Mouse (Mus musculus): ENCODE measurements at regions not wholly inside any gene's neighbourhood (a gene's known extent, or its start where the extent isn't known, plus 50 kb on each side); places are given as distances from the start of the nearest gene placed in this dataset.

DNA sequence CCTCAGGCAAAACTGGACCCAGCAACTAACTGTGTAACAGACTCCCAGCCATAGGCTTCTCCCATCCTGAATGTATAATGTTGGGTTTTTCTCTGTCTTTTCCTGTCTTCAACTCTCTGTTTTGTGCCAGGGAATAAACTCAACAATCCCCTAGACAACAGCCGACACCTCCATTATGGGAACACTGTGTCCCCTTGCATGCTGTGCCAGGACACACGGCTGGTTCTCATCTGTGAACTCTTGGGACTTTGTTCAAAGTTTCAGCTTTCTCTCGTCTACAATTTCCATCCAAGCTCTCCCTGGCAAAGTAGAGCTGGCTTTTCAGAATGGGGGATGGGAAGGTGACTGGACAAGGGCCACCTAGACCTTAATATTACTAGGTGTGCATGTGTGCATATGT is 56.1 kb upstream of the Kcng1 start:
- Histone ChIP-seq H3K36me3 (ENCODE audit: control insufficient read depth, insufficient read depth, low read length, poor library complexity, severe bottlenecking) (no peaks in the 10 kb centered on the region), H3K4me1 (ENCODE audit: control insufficient read depth, insufficient read depth, low read length) (peaks cover 3% of the 10 kb centered on the region), H3K4me3 (ENCODE audit: low read depth, low read length) (no peak overlapping the region), H3K9me3 (replicated peaks; ENCODE audit: control insufficient read depth, insufficient read depth, low read length, poor library complexity, severe bottlenecking) (no peaks in the 10 kb centered on the region), H3K9ac (ENCODE audit: low read depth, poor library complexity, severe bottlenecking) (no peak overlapping the region), H3K27ac (ENCODE audit: insufficient read depth, low read length) (no peak overlapping the region), H3K27me3 (ENCODE audit: control insufficient read depth, insufficient read depth, low read length, poor library complexity, severe bottlenecking) (no peaks in the 10 kb centered on the region)
- TF ChIP-seq CTCF (IDR thresholded peaks at IDR 0.05; ENCODE audit: low read depth, low read length) (no peak), POLR2A (IDR thresholded peaks at IDR 0.05; ENCODE audit: insufficient read depth, low read length) (no peak), EP300 (IDR thresholded peaks at IDR 0.05; ENCODE audit: insufficient read depth, low read depth, low read length) (no peak)

DNA sequence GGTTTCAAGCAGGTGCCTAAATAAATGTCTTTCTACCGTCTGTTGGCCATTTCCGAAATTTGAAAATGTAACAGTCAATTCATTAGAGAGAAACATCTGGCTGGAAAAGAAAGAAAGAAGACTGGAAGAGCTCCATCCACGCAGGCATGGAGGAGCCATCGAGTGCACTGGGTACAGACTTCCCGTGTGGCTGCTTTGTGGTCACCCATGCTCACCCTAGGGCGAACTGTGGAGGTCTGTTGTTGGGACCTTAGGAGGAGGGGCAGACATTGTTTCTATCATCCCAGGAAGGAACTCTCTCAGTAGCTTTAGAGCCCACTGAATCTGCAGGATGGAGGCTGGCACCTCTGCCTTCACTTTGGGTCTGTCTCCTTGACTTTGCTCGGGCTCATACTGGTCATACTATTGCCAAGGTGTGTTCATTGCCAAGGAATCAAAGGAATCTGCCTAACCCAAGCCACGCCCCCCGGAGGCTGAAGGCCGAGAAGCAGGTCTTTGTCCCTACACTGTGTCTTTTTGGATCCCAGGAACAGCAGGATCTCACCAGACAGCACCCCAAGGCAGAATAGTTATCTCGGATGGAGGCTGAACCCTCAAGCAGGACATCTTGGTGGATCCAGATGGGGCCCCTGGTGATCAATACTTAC is 54.3 kb upstream of the Kcng1 start:
- H3K27me3 ChIP-seq (ENCODE audit: control insufficient read depth, insufficient read depth, low read length, poor library complexity, severe bottlenecking), result no peaks in the 10 kb centered on the region
- H3K4me1 ChIP-seq (ENCODE audit: control insufficient read depth, insufficient read depth, low read length), result peaks cover 3% of the 10 kb centered on the region
- H3K9ac ChIP-seq (ENCODE audit: low read depth, poor library complexity, severe bottlenecking), result no peak overlapping the region
- TF ChIP-seq POLR2A (IDR thresholded peaks at IDR 0.05; ENCODE audit: insufficient read depth, low read length) (no peak), CTCF (IDR thresholded peaks at IDR 0.05; ENCODE audit: low read depth, low read length) (no peak), EP300 (IDR thresholded peaks at IDR 0.05; ENCODE audit: insufficient read depth, low read depth, low read length) (no peak)
- H3K27ac ChIP-seq (ENCODE audit: insufficient read depth, low read length), result no peak overlapping the region
- H3K9me3 ChIP-seq (replicated peaks; ENCODE audit: control insufficient read depth, insufficient read depth, low read length, poor library complexity, severe bottlenecking), result no peaks in the 10 kb centered on the region
- no peak overlapping the region for H3K4me3 ChIP-seq (ENCODE audit: low read depth, low read length)
- H3K36me3 ChIP-seq (ENCODE audit: control insufficient read depth, insufficient read depth, low read length, poor library complexity, severe bottlenecking), result no peaks in the 10 kb centered on the region

DNA sequence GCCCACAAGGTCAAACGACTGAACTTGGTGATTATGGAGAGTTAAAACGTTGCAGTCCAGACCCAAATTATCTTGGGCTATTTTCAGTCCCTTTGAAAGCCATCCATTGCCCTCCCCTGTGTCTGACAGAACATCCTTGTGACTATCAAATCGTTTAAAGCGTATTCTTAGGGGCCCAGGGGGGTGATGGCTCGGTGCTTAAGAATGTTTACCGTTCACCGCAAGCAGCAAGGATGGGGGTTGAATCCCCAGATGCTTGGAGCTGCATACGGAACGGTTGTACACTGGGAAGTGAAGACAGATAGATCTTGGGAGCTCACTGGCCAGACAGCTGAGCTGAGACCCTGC is 52.7 kb upstream of the Kcng1 start:
- no peak for TF ChIP-seq CTCF (IDR thresholded peaks at IDR 0.05; ENCODE audit: low read depth, low read length)
- no peak for TF ChIP-seq EP300 (IDR thresholded peaks at IDR 0.05; ENCODE audit: insufficient read depth, low read depth, low read length)
- no peak for TF ChIP-seq POLR2A (IDR thresholded peaks at IDR 0.05; ENCODE audit: insufficient read depth, low read length)
- no peak overlapping the region for H3K4me3 ChIP-seq (ENCODE audit: low read depth, low read length)
- no peak overlapping the region for H3K27ac ChIP-seq (ENCODE audit: insufficient read depth, low read length)
- no peaks in the 10 kb centered on the region for H3K27me3 ChIP-seq (ENCODE audit: control insufficient read depth, insufficient read depth, low read length, poor library complexity, severe bottlenecking)
- peaks cover 3% of the 10 kb centered on the region for H3K4me1 ChIP-seq (ENCODE audit: control insufficient read depth, insufficient read depth, low read length)
- no peaks in the 10 kb centered on the region for H3K36me3 ChIP-seq (ENCODE audit: control insufficient read depth, insufficient read depth, low read length, poor library complexity, severe bottlenecking)
- no peaks in the 10 kb centered on the region for H3K9me3 ChIP-seq (replicated peaks; ENCODE audit: control insufficient read depth, insufficient read depth, low read length, poor library complexity, severe bottlenecking)
- no peak overlapping the region for H3K9ac ChIP-seq (ENCODE audit: low read depth, poor library complexity, severe bottlenecking)

DNA sequence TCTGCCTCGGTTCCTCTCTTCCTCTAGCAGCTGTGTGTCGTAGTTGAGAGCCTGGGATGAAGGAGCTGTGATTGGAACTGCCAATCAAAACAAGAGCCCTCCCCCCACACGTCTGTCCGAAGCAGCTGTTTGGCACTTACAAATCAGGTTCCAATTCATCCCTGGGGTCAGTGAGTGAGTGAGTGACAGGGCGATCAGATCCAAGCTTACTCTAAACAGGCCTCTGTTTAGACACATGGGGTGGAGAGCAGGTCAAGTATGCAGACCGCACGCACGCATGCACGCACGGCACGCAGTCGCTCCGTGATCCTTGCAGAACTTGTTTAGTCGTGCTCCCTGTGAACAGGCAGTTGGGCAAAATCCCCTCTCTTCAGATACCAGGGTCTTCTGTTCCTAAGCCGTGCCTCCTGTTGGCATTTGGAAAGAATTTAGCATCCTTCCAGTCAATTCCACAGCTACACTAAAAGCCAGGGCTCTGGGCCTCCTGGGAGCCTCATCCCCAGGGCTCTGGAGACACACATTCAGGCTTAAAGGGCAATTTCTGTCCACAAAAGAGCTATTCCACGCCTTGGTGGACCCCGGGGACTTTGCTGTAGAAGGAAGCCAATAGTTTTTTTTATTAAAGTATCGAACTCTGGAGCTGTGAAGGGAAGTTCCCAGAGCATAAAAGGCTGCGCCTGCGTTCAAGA is 52.2 kb upstream of the Kcng1 start:
- H3K9ac ChIP-seq (ENCODE audit: low read depth, poor library complexity, severe bottlenecking), result no peak overlapping the region
- H3K4me1 ChIP-seq (ENCODE audit: control insufficient read depth, insufficient read depth, low read length), result peaks cover 3% of the 10 kb centered on the region
- H3K36me3 ChIP-seq (ENCODE audit: control insufficient read depth, insufficient read depth, low read length, poor library complexity, severe bottlenecking), result no peaks in the 10 kb centered on the region
- no peaks in the 10 kb centered on the region for H3K9me3 ChIP-seq (replicated peaks; ENCODE audit: control insufficient read depth, insufficient read depth, low read length, poor library complexity, severe bottlenecking)
- no peak for TF ChIP-seq POLR2A (IDR thresholded peaks at IDR 0.05; ENCODE audit: insufficient read depth, low read length)
- TF ChIP-seq CTCF (IDR thresholded peaks at IDR 0.05; ENCODE audit: low read depth, low read length), result no peak
- no peak for TF ChIP-seq EP300 (IDR thresholded peaks at IDR 0.05; ENCODE audit: insufficient read depth, low read depth, low read length)
- H3K27ac ChIP-seq (ENCODE audit: insufficient read depth, low read length), result no peak overlapping the region
- no peak overlapping the region for H3K4me3 ChIP-seq (ENCODE audit: low read depth, low read length)
- no peaks in the 10 kb centered on the region for H3K27me3 ChIP-seq (ENCODE audit: control insufficient read depth, insufficient read depth, low read length, poor library complexity, severe bottlenecking)

DNA sequence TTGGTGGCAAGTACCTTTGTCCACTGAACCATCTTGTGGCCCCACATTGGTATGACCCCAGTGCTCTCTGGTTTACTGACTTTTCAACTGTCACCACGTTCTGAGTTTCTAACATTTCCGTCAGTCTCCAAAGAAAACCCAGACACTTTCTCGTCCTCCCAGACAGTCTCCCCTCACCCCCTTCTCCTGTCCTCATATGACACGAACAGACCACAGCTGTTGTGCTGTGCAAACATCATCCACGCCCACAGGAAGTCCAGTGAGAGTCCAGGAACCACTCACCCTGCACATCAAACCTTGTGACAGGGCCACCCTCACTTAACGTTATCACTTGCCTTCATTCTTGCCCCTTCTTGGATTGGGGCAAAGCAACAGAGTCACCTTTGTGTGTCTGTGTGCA is 51.4 kb upstream of the Kcng1 start:
- Histone ChIP-seq H3K9me3 (replicated peaks; ENCODE audit: control insufficient read depth, insufficient read depth, low read length, poor library complexity, severe bottlenecking) (no peaks in the 10 kb centered on the region), H3K27me3 (ENCODE audit: control insufficient read depth, insufficient read depth, low read length, poor library complexity, severe bottlenecking) (no peaks in the 10 kb centered on the region), H3K27ac (ENCODE audit: insufficient read depth, low read length) (no peak overlapping the region), H3K9ac (ENCODE audit: low read depth, poor library complexity, severe bottlenecking) (no peak overlapping the region), H3K36me3 (ENCODE audit: control insufficient read depth, insufficient read depth, low read length, poor library complexity, severe bottlenecking) (no peaks in the 10 kb centered on the region), H3K4me3 (ENCODE audit: low read depth, low read length) (no peak overlapping the region), H3K4me1 (ENCODE audit: control insufficient read depth, insufficient read depth, low read length) (peaks cover 3% of the 10 kb centered on the region)
- TF ChIP-seq EP300 (IDR thresholded peaks at IDR 0.05; ENCODE audit: insufficient read depth, low read depth, low read length), result no peak
- no peak for TF ChIP-seq POLR2A (IDR thresholded peaks at IDR 0.05; ENCODE audit: insufficient read depth, low read length)
- no peak for TF ChIP-seq CTCF (IDR thresholded peaks at IDR 0.05; ENCODE audit: low read depth, low read length)

Data from ES-Bruce4 (cell line).